In the genomic region with DNA sequence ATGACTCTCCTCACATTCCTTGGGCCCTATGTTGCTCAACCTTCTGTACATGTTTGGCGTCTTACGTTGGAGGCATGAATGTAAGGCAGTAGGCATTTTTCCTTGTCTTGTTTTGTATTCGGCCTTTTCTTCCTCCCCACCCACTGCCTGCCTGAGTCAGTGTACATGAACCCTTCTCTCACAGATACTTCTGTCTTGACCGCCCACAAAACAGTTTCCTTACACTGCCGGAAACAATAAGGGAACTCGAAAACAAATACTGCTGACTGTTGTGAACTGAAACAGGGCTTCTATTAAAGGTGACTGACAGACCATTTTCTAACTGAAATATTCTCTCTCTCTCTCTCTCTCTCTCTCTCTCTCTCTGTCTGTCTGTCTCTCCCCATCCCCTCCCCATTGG, we compare ENCODE assay signal across 16 mouse cellular contexts. TPM values are rescaled to one million over a fixed set of nuclear protein-coding genes. Genes with fewer than 3 reads are reported as not detected.
DNase-seq lines count a peak whose midpoint lies in the region; ATAC-seq and TF ChIP-seq lines count a peak whose summit lies in the region.
"Had no signal": no experiment of that assay in that cellular context is flagged by ENCODE, and none has a peak within 500 bp of the region (broad histone marks: within the 10 kb centered on the region; RNA-seq: fewer than 3 reads in every experiment).

No protein-coding gene starts in this region.

- intact Hi-C loops in heart, adult 2 months (cut with DNase I) = no loop called here
- intact Hi-C loops in heart, postnatal 36 days (cut with DNase I) = no loop called here

- no peak for TF ChIP-seq CTCF in heart, adult 2 months (IDR thresholded peaks at IDR 0.05)
- TF ChIP-seq CTCF in spleen, adult 2 months (IDR thresholded peaks at IDR 0.05; ENCODE audit: extremely low read depth, insufficient read depth, insufficient read length, insufficient replicate concordance) = no peak

- H3K9me3 ChIP-seq in kidney, embryonic 15.5 days (replicated peaks) = no peaks in the 10 kb centered on the region
- H3K9me3 ChIP-seq: embryonic facial prominence, embryonic 10.5 days; heart, embryonic 15.5 days had no signal

- no peak for ATAC-seq in kidney, embryonic 15.5 days (replicated peaks; ENCODE audit: low FRiP score)
- ATAC-seq: intestine, postnatal 0 days; midbrain, embryonic 16.5 days had no signal

- H3K27ac ChIP-seq in heart, adult 2 months = peak overlapping the region; percentile 13
- 0 out of 2 replicates have a peak overlapping the region, but pooled peaks have one; percentile 9 for H3K27ac ChIP-seq in spleen, adult 2 months (ENCODE audit: insufficient read depth, low read length)
- H3K27ac ChIP-seq in kidney, embryonic 15.5 days = no peak overlapping the region
- H3K27ac ChIP-seq: embryonic facial prominence, embryonic 10.5 days; heart, embryonic 15.5 days had no signal

- no peak for TF ChIP-seq POLR2A in heart, adult 2 months (IDR thresholded peaks at IDR 0.05; ENCODE audit: insufficient read depth, low read depth, low read length)
- TF ChIP-seq POLR2A in spleen, adult 2 months (IDR thresholded peaks at IDR 0.05; ENCODE audit: low read depth, low read length) = no peak

- no peak for TF ChIP-seq EP300 in heart, adult 2 months (IDR thresholded peaks at IDR 0.05; ENCODE audit: insufficient read depth, low read depth, low read length)

- no peaks in the 10 kb centered on the region for H3K36me3 ChIP-seq in heart, adult 2 months (ENCODE audit: control insufficient read depth, insufficient read depth, low read length)
- no peaks in the 10 kb centered on the region for H3K36me3 ChIP-seq in spleen, adult 2 months (ENCODE audit: control insufficient read depth, insufficient read depth, low read length)
- no peaks in the 10 kb centered on the region for H3K36me3 ChIP-seq in kidney, embryonic 15.5 days
- H3K36me3 ChIP-seq: embryonic facial prominence, embryonic 10.5 days; heart, embryonic 15.5 days had no signal

- WGBS in heart, adult 2 months = 38% methylated on average over 6 of the region's 6 CpGs
- 36% methylated on average over 6 of the region's 6 CpGs for WGBS in spleen, adult 2 months
- 81% methylated on average over 6 of the region's 6 CpGs for WGBS in kidney, embryonic 15.5 days

- H3K4me1 ChIP-seq in heart, adult 2 months (ENCODE audit: control insufficient read depth, insufficient read depth, low read length) = peaks cover 8% of the 10 kb centered on the region
- no peaks in the 10 kb centered on the region for H3K4me1 ChIP-seq in spleen, adult 2 months (ENCODE audit: control insufficient read depth, insufficient read depth, insufficient read length)
- H3K4me1 ChIP-seq in kidney, embryonic 15.5 days = no peaks in the 10 kb centered on the region

- no peaks in the 10 kb centered on the region for H3K79me2 ChIP-seq in heart, adult 2 months (replicated peaks; ENCODE audit: control insufficient read depth, insufficient read depth, low read length)

- no peak overlapping the region for H3K4me3 ChIP-seq in heart, adult 2 months
- H3K4me3 ChIP-seq in spleen, adult 2 months (ENCODE audit: extremely low read depth, insufficient read depth, insufficient read length) = no peak overlapping the region
- no peak overlapping the region for H3K4me3 ChIP-seq in kidney, embryonic 15.5 days (replicated peaks)
- H3K4me3 ChIP-seq: embryonic facial prominence, embryonic 10.5 days; heart, embryonic 15.5 days had no signal

- H3K27me3 ChIP-seq in heart, adult 2 months (ENCODE audit: control insufficient read depth, insufficient read depth, low read length) = no peaks in the 10 kb centered on the region
- H3K27me3 ChIP-seq in spleen, adult 2 months (ENCODE audit: control insufficient read depth, insufficient read depth, low read length) = no peaks in the 10 kb centered on the region
- H3K27me3 ChIP-seq in kidney, embryonic 15.5 days = no peaks in the 10 kb centered on the region
- H3K27me3 ChIP-seq: heart, embryonic 15.5 days had no signal

- H3K4me2 ChIP-seq in kidney, embryonic 15.5 days = no peak overlapping the region
- H3K4me2 ChIP-seq: heart, embryonic 15.5 days; lung, embryonic 14.5 days had no signal

- H3K9ac ChIP-seq in heart, adult 2 months (ENCODE audit: low read depth, low read length) = no peak overlapping the region
- H3K9ac ChIP-seq in kidney, embryonic 15.5 days = no peak overlapping the region
- H3K9ac ChIP-seq: heart, embryonic 15.5 days; lung, embryonic 14.5 days had no signal

- DNase-seq in heart, adult 2 months = no peak
- no peak for DNase-seq in heart, postnatal 36 days
- DNase-seq in spleen, adult 2 months (ENCODE audit: low read depth in 1 of 2, low spot score in 2 of 2) = no peak
- DNase-seq in spleen, postnatal 4 days (ENCODE audit: low spot score in 2 of 2) = no peak
- peak; percentile 55 for DNase-seq in induced T-regulatory cell, adult 2 months (ENCODE audit: low read depth)
- no peak for DNase-seq in left cerebral cortex, adult 11 months (ENCODE audit: low spot score)
- DNase-seq in layer of hippocampus, adult 18-20 months (ENCODE audit: low spot score in 2 of 2) = no peak
- DNase-seq: adrenal gland, postnatal 25 days; cerebellum, adult 9-10 months; gastrocnemius, postnatal 10 days; lung, embryonic 14.5 days had no signal

RNA-seq across cellular contexts. Expression of a gene that starts 6.2 kb away (rescaled TPM):
- 10 to 100 TPM; 89.5 to 89.7 TPM for total RNA-seq in heart, adult 2 months (2021)
- polyA plus RNA-seq in heart, adult 2 months (2012; rRNA removed) = 48.8 and 98.2 TPM in 2 replicates
- 10 to 100 TPM; 88.0 to 92.7 TPM for total RNA-seq in heart, postnatal 36 days (2021)
- polyA plus RNA-seq in spleen, adult 2 months (2012; rRNA removed) = 21.5 and 26.4 TPM in 2 replicates
- total RNA-seq in layer of hippocampus, adult 18-20 months (2021) = 100 to 1,000 TPM; 196 to 206 TPM
- polyA plus RNA-seq in kidney, embryonic 15.5 days (2015; fragmentation: Nextera tagmentation; extraction: Ambion mirVana) = 347 and 381 TPM in 2 replicates

RNA-seq across cellular contexts. Expression of a gene that starts 7.1 kb away (rescaled TPM):
- total RNA-seq in heart, adult 2 months (2021) = 100 to 1,000 TPM; 426 to 448 TPM
- polyA plus RNA-seq in heart, adult 2 months (2012; rRNA removed) = 684 and 1,165 TPM in 2 replicates
- 100 to 1,000 TPM; 436 to 467 TPM for total RNA-seq in heart, postnatal 36 days (2021)
- polyA plus RNA-seq in spleen, adult 2 months (2012; rRNA removed) = 27.3 and 27.8 TPM in 2 replicates
- 10 to 100 TPM; 74.3 to 74.4 TPM for total RNA-seq in layer of hippocampus, adult 18-20 months (2021)
- polyA plus RNA-seq in kidney, embryonic 15.5 days (2015; fragmentation: Nextera tagmentation; extraction: Ambion mirVana) = 337 and 354 TPM in 2 replicates

RNA-seq across cellular contexts. Expression of a gene that starts 55.2 kb away (rescaled TPM):
- 100 to 1,000 TPM; 328 to 349 TPM for total RNA-seq in heart, adult 2 months (2021)
- 48.8 and 109 TPM in 2 replicates for polyA plus RNA-seq in heart, adult 2 months (2012; rRNA removed)
- 100 to 1,000 TPM; 245 to 277 TPM for total RNA-seq in heart, postnatal 36 days (2021)
- 8.0 and 9.9 TPM in 2 replicates for polyA plus RNA-seq in spleen, adult 2 months (2012; rRNA removed)
- total RNA-seq in layer of hippocampus, adult 18-20 months (2021) = 10 to 100 TPM; 64.1 to 66.4 TPM
- polyA plus RNA-seq in kidney, embryonic 15.5 days (2015; fragmentation: Nextera tagmentation; extraction: Ambion mirVana) = 113 and 125 TPM in 2 replicates

Comparison
In these comparisons a context has a peak if more than half of its experiments do, and no peak if none do; other contexts are left out.
1. RNA of a gene that starts 7.1 kb away (total RNA-seq): 436 to 467 TPM in heart, postnatal 36 days and 426 to 448 TPM in heart, adult 2 months; 74.3 to 74.4 TPM in layer of hippocampus, adult 18-20 months; every median in the first group is over 4 times any median in the second.